Mouse (Mus musculus) midbrain, embryonic 12.5 days (tissue): ENCODE measurements around the gene Kcnk13. TPM values are rescaled to one million over a fixed set of nuclear protein-coding genes. Genes with fewer than 3 reads are reported as not detected.

Source experiments
- ATAC-seq: fragments of 200-750 bp; cut with Nextera tagmentation; 2 replicates; pipeline ENCODE4 v1.8.0; 2017; ENCODE audit warnings: low read depth, moderate TSS enrichment, moderate library complexity; ENCODE audit not compliant: low FRiP score
- H3K27ac ChIP-seq: fragments of 300-500 bp; sonication (generic); replicated peaks from 2 replicates; pipeline ENCODE4 v1.5.1; 2016; ENCODE audit warnings: mild to moderate bottlenecking
- H3K27me3 ChIP-seq: fragments of 300-500 bp; sonication (generic); 2 replicates; pipeline ENCODE4 v1.6.1; 2016; ENCODE audit warnings: mild to moderate bottlenecking
- H3K36me3 ChIP-seq: fragments of 300-500 bp; sonication (generic); 2 replicates; pipeline ENCODE4 v1.6.1; 2016
- H3K4me1 ChIP-seq: fragments of 300-500 bp; sonication (generic); 2 replicates; pipeline ENCODE4 v1.6.1; 2016
- H3K4me2 ChIP-seq: fragments of 300-500 bp; sonication (generic); replicated peaks from 2 replicates; pipeline ENCODE4 v1.6.1; 2016; ENCODE audit warnings: mild to moderate bottlenecking, moderate library complexity
- H3K4me3 ChIP-seq: fragments of 300-500 bp; sonication (generic); 2 replicates; pipeline ENCODE4 v1.5.1; 2016; ENCODE audit warnings: mild to moderate bottlenecking
- H3K9ac ChIP-seq: fragments of 300-500 bp; sonication (generic); replicated peaks from 2 replicates; pipeline ENCODE4 v1.6.1; 2016; ENCODE audit warnings: mild to moderate bottlenecking, moderate library complexity
- H3K9me3 ChIP-seq: fragments of 300-500 bp; sonication (generic); 2 replicates; pipeline ENCODE4 v1.6.1; 2016; ENCODE audit warnings: mild to moderate bottlenecking
- WGBS: fragments of 180-500 bp; shearing (Covaris S2); methylation state at CpG from one replicate; pipeline ENCODE4 v1.1.7; 2016; 5-methylcytosine and 5-hydroxymethylcytosine counted together
- polyA plus RNA-seq: library from polyadenylated mRNA; unstranded; fragments of >200 nt; fragmentation: Nextera tagmentation; extraction: Ambion mirVana; gene quantifications from 2 replicates; pipeline ENCODE4 v1.2.1, GENCODE M21; 2016

Gene Kcnk13
- polyA plus RNA-seq, 1 experiment from 2014 or later = 0.22 TPM

- Histone ChIP-seq H3K9me3 (no peaks in the 10 kb centered on the region), H3K4me3 (no peak overlapping the region), H3K9ac (no peak overlapping the region), H3K27me3 (no peaks in the 10 kb centered on the region), H3K36me3 (no peaks in the 10 kb centered on the region), H3K27ac (no peak overlapping the region), H3K4me1 (peaks cover 5% of the 10 kb centered on the region; the same call in 1 of the 2 replicates), H3K4me2 (no peak overlapping the region)
- no peak for ATAC-seq
- 76% methylated on average over 7 of the region's 7 CpGs for WGBS
These were observed 36.1 kb downstream of the Kcnk13 start for GRCm38 (mm10) chr12:100000381-100000780.

GRCm38 (mm10) chr12:100001246-100001645, 36.9 kb downstream of the Kcnk13 start:
- no peak overlapping the region for H3K4me3 ChIP-seq
- H3K9ac ChIP-seq = no peak overlapping the region
- ATAC-seq = no peak
- H3K27me3 ChIP-seq = no peaks in the 10 kb centered on the region
- H3K9me3 ChIP-seq = no peaks in the 10 kb centered on the region
- no peak overlapping the region for H3K27ac ChIP-seq
- no peaks in the 10 kb centered on the region for H3K36me3 ChIP-seq
- no peak overlapping the region for H3K4me2 ChIP-seq
- H3K4me1 ChIP-seq = peaks cover 5% of the 10 kb centered on the region; the same call in 1 of the 2 replicates
- 88% methylated on average over 3 of the region's 3 CpGs for WGBS

GRCm38 (mm10) chr12:100001910-100002309, 37.6 kb downstream of the Kcnk13 start:
- ATAC-seq = no peak
- Histone ChIP-seq H3K9ac (no peak overlapping the region), H3K4me3 (no peak overlapping the region), H3K4me2 (no peak overlapping the region), H3K27ac (no peak overlapping the region), H3K27me3 (no peaks in the 10 kb centered on the region), H3K9me3 (no peaks in the 10 kb centered on the region), H3K36me3 (no peaks in the 10 kb centered on the region), H3K4me1 (peaks cover 5% of the 10 kb centered on the region; the same call in 1 of the 2 replicates)
- WGBS = 87% methylated on average over 3 of the region's 3 CpGs

GRCm38 (mm10) chr12:100002914-100003587, 38.8 kb downstream of the Kcnk13 start:
- H3K36me3 ChIP-seq = no peaks in the 10 kb centered on the region
- no peak overlapping the region for H3K4me2 ChIP-seq
- H3K4me3 ChIP-seq = no peak overlapping the region
- ATAC-seq = no peak
- WGBS = 41% methylated on average over 8 of the region's 8 CpGs
- no peak overlapping the region for H3K27ac ChIP-seq
- no peaks in the 10 kb centered on the region for H3K9me3 ChIP-seq
- peaks cover 5% of the 10 kb centered on the region; the same call in 1 of the 2 replicates for H3K4me1 ChIP-seq
- no peak overlapping the region for H3K9ac ChIP-seq
- no peaks in the 10 kb centered on the region for H3K27me3 ChIP-seq

- Histone ChIP-seq H3K27ac (no peak overlapping the region), H3K27me3 (no peaks in the 10 kb centered on the region), H3K4me1 (peaks cover 5% of the 10 kb centered on the region; the same call in 1 of the 2 replicates), H3K9me3 (no peaks in the 10 kb centered on the region), H3K4me3 (no peak overlapping the region), H3K9ac (no peak overlapping the region), H3K4me2 (no peak overlapping the region), H3K36me3 (no peaks in the 10 kb centered on the region)
- 93% methylated on average over 5 of the region's 5 CpGs for WGBS
- no peak for ATAC-seq
These were observed 41.0 kb downstream of the Kcnk13 start for GRCm38 (mm10) chr12:100005285-100005684.

- H3K27me3 ChIP-seq = no peaks in the 10 kb centered on the region
- H3K4me1 ChIP-seq = peaks cover 5% of the 10 kb centered on the region; the same call in 1 of the 2 replicates
- no peaks in the 10 kb centered on the region for H3K36me3 ChIP-seq
- H3K9me3 ChIP-seq = no peaks in the 10 kb centered on the region
- H3K4me3 ChIP-seq = no peak overlapping the region
- no peak overlapping the region for H3K4me2 ChIP-seq
- 85% methylated on average over 2 of the region's 2 CpGs for WGBS
- no peak for ATAC-seq
- no peak overlapping the region for H3K27ac ChIP-seq
- H3K9ac ChIP-seq = no peak overlapping the region
These were observed 42.4 kb downstream of the Kcnk13 start for GRCm38 (mm10) chr12:100006681-100007080.

GRCm38 (mm10) chr12:100012839-100013238, 48.5 kb downstream of the Kcnk13 start:
- no peak for ATAC-seq
- Histone ChIP-seq H3K36me3 (no peaks in the 10 kb centered on the region), H3K27ac (no peak overlapping the region), H3K4me3 (no peak overlapping the region), H3K27me3 (no peaks in the 10 kb centered on the region), H3K4me1 (no peaks in the 10 kb centered on the region), H3K9ac (no peak overlapping the region), H3K4me2 (no peak overlapping the region), H3K9me3 (no peaks in the 10 kb centered on the region)
- WGBS = 97% methylated on average over 3 of the region's 3 CpGs

GRCm38 (mm10) chr12:100015146-100015545, 50.8 kb downstream of the Kcnk13 start:
- no peak for ATAC-seq
- no peaks in the 10 kb centered on the region for H3K27me3 ChIP-seq
- 87% methylated on average over 5 of the region's 5 CpGs for WGBS

GRCm38 (mm10) chr12:100017709-100018108, 53.4 kb downstream of the Kcnk13 start:
- Histone ChIP-seq H3K9me3 (no peaks in the 10 kb centered on the region), H3K4me1 (no peaks in the 10 kb centered on the region), H3K4me3 (no peak overlapping the region), H3K27me3 (no peaks in the 10 kb centered on the region; the same call in 1 of the 2 replicates), H3K4me2 (no peak overlapping the region), H3K27ac (no peak overlapping the region), H3K9ac (no peak overlapping the region), H3K36me3 (no peaks in the 10 kb centered on the region)
- no peak for ATAC-seq
- 90% methylated on average over 6 of the region's 6 CpGs for WGBS

More at GRCm38 (mm10) chr12:100015146-100015545, 50.8 kb downstream of the Kcnk13 start:
- no peaks in the 10 kb centered on the region for H3K36me3 ChIP-seq
- H3K9me3 ChIP-seq = no peaks in the 10 kb centered on the region
- no peak overlapping the region for H3K9ac ChIP-seq
- H3K4me1 ChIP-seq = no peaks in the 10 kb centered on the region
- H3K4me2 ChIP-seq = no peak overlapping the region
- no peak overlapping the region for H3K4me3 ChIP-seq
- no peak overlapping the region for H3K27ac ChIP-seq

GRCm38 (mm10) chr12:100022490-100022889, 58.2 kb downstream of the Kcnk13 start:
- no peaks in the 10 kb centered on the region for H3K9me3 ChIP-seq

GRCm38 (mm10) chr12:100023821-100024365, 59.6 kb downstream of the Kcnk13 start:
- H3K4me2 ChIP-seq = no peak overlapping the region
- H3K9me3 ChIP-seq = no peaks in the 10 kb centered on the region
- no peak for ATAC-seq
- whole genome bisulfite sequencing = 92% methylated on average over 12 of the region's 12 CpGs
- H3K36me3 ChIP-seq = no peaks in the 10 kb centered on the region
- no peak overlapping the region for H3K9ac ChIP-seq
- no peak overlapping the region for H3K27ac ChIP-seq
- no peak overlapping the region for H3K4me3 ChIP-seq
- H3K27me3 ChIP-seq = no peaks in the 10 kb centered on the region; the same call in 1 of the 2 replicates
- peaks cover 3% of the 10 kb centered on the region; the same call in 1 of the 2 replicates for H3K4me1 ChIP-seq

More at GRCm38 (mm10) chr12:100022490-100022889, 58.2 kb downstream of the Kcnk13 start:
- Histone ChIP-seq H3K9ac (no peak overlapping the region), H3K36me3 (no peaks in the 10 kb centered on the region), H3K4me2 (no peak overlapping the region), H3K27me3 (no peaks in the 10 kb centered on the region; the same call in 1 of the 2 replicates), H3K4me1 (peaks cover 3% of the 10 kb centered on the region; the same call in 1 of the 2 replicates), H3K4me3 (no peak overlapping the region), H3K27ac (no peak overlapping the region)
- 77% methylated on average over 5 of the region's 5 CpGs for WGBS
- no peak for ATAC-seq

- H3K36me3 ChIP-seq = no peaks in the 10 kb centered on the region
- no peaks in the 10 kb centered on the region for H3K9me3 ChIP-seq
- H3K9ac ChIP-seq = no peak overlapping the region
- no peak overlapping the region for H3K4me2 ChIP-seq
- H3K27ac ChIP-seq = no peak overlapping the region
- 71% methylated on average over 11 of the region's 11 CpGs for WGBS
- H3K4me3 ChIP-seq = no peak overlapping the region
- peaks cover 3% of the 10 kb centered on the region; the same call in 1 of the 2 replicates for H3K4me1 ChIP-seq
- no peaks in the 10 kb centered on the region for H3K27me3 ChIP-seq
- no peak for ATAC-seq
These were observed 61.4 kb downstream of the Kcnk13 start for GRCm38 (mm10) chr12:100025675-100026074.
